Mouse (Mus musculus) C2C12 (cell line): Measurements from ENCODE around the gene Pik3c2a. TPM values are rescaled to one million over a fixed set of nuclear protein-coding genes. Genes with fewer than 3 reads are reported as not detected.
A peak's percentile ranks its signal among the peaks of the same experiment; 100 is the strongest.

Source experiments
- H3K27me3 ChIP-seq: one replicate; pipeline ENCODE4 v1.6.1; 2011; ENCODE audit not compliant: control insufficient read depth, insufficient read depth, insufficient read length
- H3K36me3 ChIP-seq: one replicate; pipeline ENCODE4 v1.6.1; 2011; ENCODE audit not compliant: control insufficient read depth, insufficient read depth
- H3K4me3 ChIP-seq: one replicate; pipeline ENCODE4 v1.5.1; 2011; ENCODE audit warnings: mild to moderate bottlenecking, control low read depth; ENCODE audit not compliant: poor library complexity, insufficient read depth, severe bottlenecking
- H3K79me2 ChIP-seq: one replicate; pipeline ENCODE4 v1.6.1; 2011; ENCODE audit not compliant: control insufficient read depth, insufficient read depth
- H3K79me3 ChIP-seq: one replicate; pipeline ENCODE4 v1.6.1; 2011; ENCODE audit warnings: low read depth, control low read depth
- H3ac ChIP-seq: one replicate; pipeline ENCODE3; 2011; ENCODE audit warnings: low read depth; ENCODE audit not compliant: control insufficient read depth, insufficient read length
- CEBPB ChIP-seq: IDR thresholded peaks from one replicate; pipeline ENCODE4 v1.6.1; 2011; ENCODE audit warnings: low read depth, mild to moderate bottlenecking, control low read depth, moderate library complexity
- CTCF ChIP-seq: IDR thresholded peaks from one replicate; pipeline ENCODE4 v1.5.1; 2011; ENCODE audit not compliant: control insufficient read depth, insufficient read depth, insufficient read length
- FOSL1 ChIP-seq: IDR thresholded peaks from one replicate; pipeline ENCODE4 v1.8.0; 2011; ENCODE audit warnings: mild to moderate bottlenecking, low read length; ENCODE audit not compliant: poor library complexity, insufficient read depth, severe bottlenecking
- MAX ChIP-seq: IDR thresholded peaks from one replicate; pipeline ENCODE4 v1.6.1; 2011; ENCODE audit warnings: mild to moderate bottlenecking, control low read depth
- MYOD1 ChIP-seq: IDR thresholded peaks from one replicate; pipeline ENCODE4 v1.6.1; 2011; ENCODE audit warnings: low read depth; ENCODE audit not compliant: control insufficient read depth, insufficient read length
- MYOG ChIP-seq: IDR thresholded peaks from one replicate; pipeline ENCODE4 v1.6.1; 2011; ENCODE audit not compliant: control insufficient read depth, insufficient read length; ENCODE audit errors: extremely low read depth
- USF1 ChIP-seq: IDR thresholded peaks from one replicate; pipeline ENCODE4 v1.6.1; 2011; ENCODE audit warnings: low read depth, mild to moderate bottlenecking, control low read depth, moderate library complexity
- polyA plus RNA-seq: library from polyadenylated mRNA; unstranded; fragments of >200 nt; fragmentation: generic; extraction: Trizol; gene quantifications from one replicate; pipeline ENCODE4 v1.2.1, GENCODE M21; 2012; ENCODE audit warnings: missing spikeins

The Pik3c2a gene
- polyA plus RNA-seq, 1 experiment, result 4.1 TPM

DNA sequence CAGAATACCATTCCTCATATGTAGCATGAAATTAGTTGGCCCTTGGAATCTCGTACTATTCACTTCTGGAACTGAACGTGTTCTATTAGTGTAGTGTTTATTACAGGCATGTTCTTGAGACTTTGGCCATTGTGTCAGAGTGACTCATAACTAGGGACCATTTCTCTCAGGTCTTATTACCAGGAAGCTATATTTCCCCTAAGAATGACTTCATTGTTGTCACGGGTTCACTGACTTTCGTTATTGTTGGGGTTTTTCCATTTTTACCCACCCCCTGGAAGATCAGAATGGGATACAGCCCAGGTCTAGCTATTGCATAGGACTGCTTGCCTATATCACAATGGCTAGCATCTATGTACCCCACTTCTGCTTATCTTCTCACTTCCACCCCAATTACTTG lies 13.7 kb upstream of the Pik3c2a start:
- Histone ChIP-seq H3K4me3 (no peak overlapping the region), H3K27me3 (no peaks in the 10 kb centered on the region), H3K36me3 (no peaks in the 10 kb centered on the region), H3K79me2 (no peaks in the 10 kb centered on the region), H3K79me3 (no peaks in the 10 kb centered on the region), H3ac (no peak overlapping the region)
- TF ChIP-seq USF1, result peak; percentile 7
- no peak for TF ChIP-seq MAX

DNA sequence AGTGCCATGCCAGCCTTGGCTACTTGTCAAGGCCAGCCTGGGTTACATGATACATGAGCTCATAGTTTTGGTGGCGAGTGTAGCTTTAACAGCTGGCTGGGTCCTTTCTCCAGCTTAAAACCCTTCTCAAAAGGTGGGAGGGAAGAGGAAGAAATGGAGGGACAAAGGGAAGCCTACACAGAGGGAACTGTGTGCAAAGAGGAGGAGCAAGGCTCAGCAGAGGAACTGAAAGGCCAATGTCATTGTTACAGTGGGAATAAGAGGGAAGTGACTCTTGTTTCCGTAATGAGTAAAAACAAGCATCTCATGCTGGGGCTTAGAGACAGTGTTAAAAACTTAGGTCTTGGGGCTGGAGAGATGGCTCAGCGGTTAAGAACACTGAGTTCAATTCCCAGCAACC lies 3.4 kb upstream of the Pik3c2a start:
- H3K79me3 ChIP-seq, result peaks cover 12% of the 10 kb centered on the region
- H3ac ChIP-seq, result no peak overlapping the region
- no peak overlapping the region for H3K4me3 ChIP-seq
- H3K79me2 ChIP-seq, result peaks cover 17% of the 10 kb centered on the region
- TF ChIP-seq FOSL1, result no peak
- no peaks in the 10 kb centered on the region for H3K27me3 ChIP-seq
- no peaks in the 10 kb centered on the region for H3K36me3 ChIP-seq

DNA sequence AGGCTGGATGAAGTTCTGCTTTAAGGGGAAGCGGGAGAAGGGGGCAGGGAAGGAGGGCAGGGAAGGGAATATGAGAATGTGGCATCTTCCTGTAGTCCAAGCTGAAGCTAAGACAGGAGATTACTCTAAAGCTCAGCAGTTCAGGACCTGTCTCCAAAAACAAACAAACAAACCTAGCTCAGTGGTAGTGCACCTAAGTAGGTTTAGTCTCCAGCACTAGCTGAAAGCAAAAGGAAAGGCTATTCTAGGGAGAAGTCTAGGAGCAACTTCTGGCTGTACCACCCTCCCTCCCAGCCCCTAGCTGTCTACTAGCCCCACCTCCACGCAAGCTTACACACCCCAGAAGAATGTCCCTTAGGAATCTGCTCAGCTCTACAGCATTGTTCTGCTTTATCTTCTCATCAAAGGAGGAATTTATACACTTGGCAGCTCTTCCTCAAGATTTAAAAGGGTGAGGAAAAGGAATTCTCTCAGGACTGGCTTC lies 1.1 kb upstream of the Pik3c2a start:
- Histone ChIP-seq H3K4me3 (peak overlapping the region; percentile 57), H3K27me3 (no peaks in the 10 kb centered on the region), H3ac (peak overlapping the region; percentile 31), H3K79me2 (peaks cover 39% of the 10 kb centered on the region), H3K36me3 (no peaks in the 10 kb centered on the region), H3K79me3 (peaks cover 31% of the 10 kb centered on the region)
- TF ChIP-seq CTCF (no peak), FOSL1 (no peak), CEBPB (no peak), USF1 (no peak), MAX (no peak)

DNA sequence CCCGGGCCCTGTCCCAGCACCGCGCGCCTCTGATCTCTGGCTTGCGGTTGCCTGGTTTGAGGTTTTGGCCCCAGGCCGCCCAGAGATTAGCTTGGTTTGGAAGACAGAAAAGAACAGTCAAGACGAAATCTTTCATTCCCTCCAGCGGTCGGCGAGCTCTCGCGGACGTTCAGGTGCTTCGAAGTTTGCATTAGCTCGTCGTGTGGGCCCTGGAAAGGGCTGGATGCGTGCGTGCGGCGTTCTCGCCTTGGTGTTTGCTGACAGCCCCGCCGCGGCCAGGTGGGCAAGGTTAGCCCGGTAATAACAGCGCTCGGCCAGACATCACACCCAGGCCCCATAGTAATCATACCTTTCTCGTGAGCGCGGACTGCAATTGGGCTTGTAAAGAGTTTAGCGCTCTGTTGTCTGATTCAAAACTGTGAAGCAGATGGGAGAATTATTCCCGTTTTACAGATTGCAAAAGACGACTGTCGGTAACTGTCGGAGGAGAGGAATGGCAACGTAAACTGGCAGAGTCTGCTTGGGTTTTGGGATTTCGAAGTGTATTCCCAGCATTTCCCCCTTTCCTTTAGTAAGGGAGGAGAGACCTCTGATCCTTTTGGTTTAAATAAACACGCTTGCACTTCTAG lies 562 bp upstream of the Pik3c2a start:
- Histone ChIP-seq H3K4me3 (peak overlapping the region; percentile 57), H3K36me3 (no peaks in the 10 kb centered on the region), H3ac (peak overlapping the region; percentile 71), H3K27me3 (no peaks in the 10 kb centered on the region), H3K79me2 (peaks cover 41% of the 10 kb centered on the region), H3K79me3 (peaks cover 31% of the 10 kb centered on the region)
- TF ChIP-seq MYOG (no peak), CTCF (no peak), MAX (no peak), MYOD1 (no peak), USF1 (no peak), FOSL1 (no peak), CEBPB (no peak)

DNA sequence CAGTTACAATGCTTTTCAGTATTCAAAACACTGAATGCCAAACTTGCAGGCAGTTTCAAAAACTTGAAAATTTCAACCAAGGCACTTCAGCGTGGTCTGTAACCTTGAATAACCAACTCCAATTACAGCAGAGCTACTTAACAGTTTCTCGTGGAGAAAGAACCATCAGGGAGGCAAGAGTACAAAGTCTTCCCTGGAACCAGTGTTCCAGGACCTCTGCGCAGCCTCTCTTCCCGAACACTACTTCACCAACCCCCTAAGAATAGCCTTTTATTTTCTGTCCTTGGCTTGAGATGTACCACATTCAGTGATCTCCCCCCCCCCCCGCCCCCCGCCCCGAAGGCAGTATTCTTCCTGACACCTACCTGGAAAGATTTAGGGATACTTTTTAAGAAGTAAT lies 1.0 kb downstream of the Pik3c2a start:
- peak overlapping the region; percentile 62 for H3ac ChIP-seq
- H3K4me3 ChIP-seq, result peak overlapping the region; percentile 57
- H3K36me3 ChIP-seq, result no peaks in the 10 kb centered on the region
- peaks cover 44% of the 10 kb centered on the region for H3K79me3 ChIP-seq
- H3K79me2 ChIP-seq, result peaks cover 54% of the 10 kb centered on the region
- H3K27me3 ChIP-seq, result no peaks in the 10 kb centered on the region
- TF ChIP-seq MYOD1 (no peak), USF1 (no peak), CEBPB (no peak), FOSL1 (no peak), MAX (no peak), MYOG (no peak), CTCF (no peak)

DNA sequence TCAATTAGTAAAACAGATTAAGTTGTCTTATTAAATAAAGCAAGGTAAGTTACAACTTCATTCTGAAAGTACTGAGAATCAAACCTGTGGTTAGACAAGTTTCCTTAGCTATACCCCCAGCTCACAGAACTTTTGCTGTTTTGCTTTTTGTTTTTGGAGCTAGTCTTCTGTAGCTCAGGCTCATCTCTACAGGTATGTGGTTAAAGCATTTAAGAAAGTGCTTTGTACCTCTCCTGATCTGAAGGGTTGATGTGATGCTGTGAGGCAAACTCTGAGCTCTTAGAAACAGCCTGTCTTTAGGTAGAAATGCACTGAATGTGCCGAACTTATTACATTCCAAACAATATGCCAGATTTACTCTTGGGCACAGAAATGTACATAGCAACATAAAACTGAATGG lies 1.9 kb downstream of the Pik3c2a start:
- Histone ChIP-seq H3ac (no peak overlapping the region), H3K27me3 (no peaks in the 10 kb centered on the region), H3K79me2 (peaks cover 54% of the 10 kb centered on the region), H3K4me3 (no peak overlapping the region), H3K36me3 (no peaks in the 10 kb centered on the region), H3K79me3 (peaks cover 44% of the 10 kb centered on the region)
- TF ChIP-seq FOSL1 (no peak), CTCF (no peak), MAX (no peak), USF1 (no peak), MYOD1 (no peak), CEBPB (no peak), MYOG (no peak)
